19 mouse cellular contexts compared by ENCODE assay signal in the genomic region with DNA sequence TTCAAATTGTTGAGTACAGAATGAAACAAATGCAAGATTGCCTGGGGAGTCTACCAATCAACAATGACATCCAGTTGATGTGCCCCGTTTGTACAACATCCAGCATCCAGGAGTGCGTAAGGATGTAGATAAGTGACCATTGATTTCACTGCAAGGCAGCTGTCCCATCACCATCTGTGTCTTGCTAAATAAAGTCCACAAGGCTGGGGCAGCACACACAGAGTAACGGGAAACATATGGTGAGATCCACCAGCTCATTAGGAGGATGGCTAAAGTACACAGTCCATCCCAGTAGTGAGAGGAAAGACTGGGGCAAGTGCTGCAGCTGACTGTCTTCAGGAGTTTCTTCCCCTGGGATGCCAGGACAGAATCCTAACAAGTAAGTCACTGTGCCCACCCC.
DNase-seq lines count a peak whose midpoint lies in the region; ATAC-seq lines count a peak whose summit lies in the region.
"Had no signal": no experiment of that assay in that cellular context is flagged by ENCODE, and none has a peak within 500 bp of the region (broad histone marks: within the 10 kb centered on the region; RNA-seq: fewer than 3 reads in every experiment).

No protein-coding gene starts in this region.

- no peak for DNase-seq in frontal cortex, postnatal 14 days (ENCODE audit: low spot score in 2 of 2)
- peak; percentile 3 for DNase-seq in left cerebral cortex, postnatal 4 days
- no peak for DNase-seq in left cerebral cortex, postnatal 14 days (ENCODE audit: low spot score in 2 of 2)
- DNase-seq in embryo, embryonic 10.5 days (ENCODE audit: low spot score) = peak; percentile 39
- DNase-seq in embryonic facial prominence, embryonic 11.5 days (ENCODE audit: low spot score) = peak; percentile 22
- DNase-seq in kidney, adult 11 months = no peak
- DNase-seq: adrenal gland, adult 2 months; adrenal gland, postnatal 25 days; forebrain, postnatal 0 days; gastrocnemius, postnatal 10 days; heart, adult 18-20 months had no signal

- no peak overlapping the region for H3K9ac ChIP-seq in embryonic facial prominence, embryonic 11.5 days (replicated peaks; ENCODE audit: low read length)
- H3K9ac ChIP-seq: forebrain, embryonic 13.5 days; forebrain, postnatal 0 days; hindbrain, embryonic 14.5 days had no signal

- 24% methylated on average over 3 of the region's 3 CpGs for WGBS in embryonic facial prominence, embryonic 11.5 days

- no peaks in the 10 kb centered on the region for H3K36me3 ChIP-seq in embryonic facial prominence, embryonic 11.5 days (replicated peaks; ENCODE audit: control insufficient read depth, insufficient read depth, low read depth, low read length)
- H3K36me3 ChIP-seq: heart, embryonic 10.5 days had no signal

- no peak overlapping the region for H3K27ac ChIP-seq in embryonic facial prominence, embryonic 11.5 days (replicated peaks; ENCODE audit: low read depth, low read length)
- H3K27ac ChIP-seq: forebrain, embryonic 13.5 days; heart, embryonic 10.5 days; hindbrain, embryonic 14.5 days had no signal

- H3K4me1 ChIP-seq in embryonic facial prominence, embryonic 11.5 days (ENCODE audit: control insufficient read depth, insufficient read depth, low read length) = no peaks in the 10 kb centered on the region
- H3K4me1 ChIP-seq: forebrain, embryonic 13.5 days; heart, embryonic 10.5 days had no signal

- H3K4me2 ChIP-seq in embryonic facial prominence, embryonic 11.5 days (ENCODE audit: low read depth, low read length) = no peak overlapping the region
- H3K4me2 ChIP-seq: forebrain, embryonic 13.5 days; hindbrain, embryonic 14.5 days had no signal

- H3K27me3 ChIP-seq in embryonic facial prominence, embryonic 11.5 days (ENCODE audit: control insufficient read depth, insufficient read depth, low read length) = no peaks in the 10 kb centered on the region
- H3K27me3 ChIP-seq: CH12.LX; forebrain, embryonic 13.5 days had no signal

- peak; percentile 41; the same call in 1 of the 2 replicates for ATAC-seq in frontal cortex, adult (ENCODE audit: low TSS enrichment)
- no peak for ATAC-seq in embryonic facial prominence, embryonic 11.5 days (replicated peaks; ENCODE audit: insufficient number of reproducible peaks, low FRiP score, low TSS enrichment, low read depth)
- ATAC-seq: activated CD4-positive, CD25-positive, alpha-beta regulatory T cell, adult 4 months; forebrain, embryonic 13.5 days; forebrain, postnatal 0 days; intestine, embryonic 16.5 days; Patski had no signal

- no peaks in the 10 kb centered on the region for H3K9me3 ChIP-seq in embryonic facial prominence, embryonic 11.5 days (replicated peaks; ENCODE audit: control insufficient read depth, low read length)
- H3K9me3 ChIP-seq: forebrain, embryonic 13.5 days; heart, embryonic 10.5 days had no signal

- intact Hi-C loops in left cerebral cortex, postnatal 4 days (cut with DNase I) = no loop called here
- intact Hi-C loops in left cerebral cortex, postnatal 14 days (cut with DNase I) = no loop called here

- H3K4me3 ChIP-seq in embryonic facial prominence, embryonic 11.5 days (ENCODE audit: low read depth, low read length) = no peak overlapping the region
- H3K4me3 ChIP-seq: forebrain, embryonic 13.5 days; heart, embryonic 10.5 days had no signal

Comparison
In these comparisons a context has a peak if more than half of its experiments do, and no peak if none do; other contexts are left out.
1. DNase-seq: peak in left cerebral cortex, postnatal 4 days (single experiment), embryo, embryonic 10.5 days (single experiment) and embryonic facial prominence, embryonic 11.5 days (single experiment); none in frontal cortex, postnatal 14 days (0 of 2), left cerebral cortex, postnatal 14 days (0 of 2) and kidney, adult 11 months (single experiment).